Mouse (Mus musculus): ENCODE results near the gene Xpnpep3. TPM values are rescaled to one million over a fixed set of nuclear protein-coding genes. Genes with fewer than 3 reads are reported as not detected.
"Not testable (repeated sequence)": the region's sequence is repeated elsewhere in the genome, so short reads cannot be mapped to it uniquely, and the experiment has no call there.

Xpnpep3 gene
- polyA plus RNA-seq, 1 experiment from 2014 or later, result 10.1 TPM

GRCm38 (mm10) chr15:81465016-81465660, 65.2 kb downstream of the Xpnpep3 start:
- no peak for ATAC-seq (replicated peaks)
- WGBS, result 76% methylated on average over 12 of the region's 12 CpGs
- Histone ChIP-seq H3K36me3 (peaks cover 14% of the 10 kb centered on the region; the same call in 1 of the 2 replicates), H3K27ac (replicated peaks) (peak overlapping the region; percentile 89), H3K9ac (replicated peaks) (peak overlapping the region; percentile 59), H3K4me2 (replicated peaks) (peak overlapping the region; percentile 69), H3K4me1 (peaks cover 19% of the 10 kb centered on the region), H3K27me3 (no peaks in the 10 kb centered on the region), H3K4me3 (peak overlapping the region; percentile 53), H3K9me3 (no peaks in the 10 kb centered on the region)

GRCm38 (mm10) chr15:81465901-81466737, 66.2 kb downstream of the Xpnpep3 start, which contains the start of gene Rbx1:
Gene Rbx1, plus strand, starts transcription at chr15:81466296.
- Histone ChIP-seq H3K9ac (replicated peaks) (peak within 1 kb of the TSS; percentile 59), H3K36me3 (peaks cover 19% of the 10 kb centered on the region), H3K4me2 (replicated peaks) (peak within 1 kb of the TSS; percentile 69), H3K27ac (replicated peaks) (peak within 1 kb of the TSS; percentile 89), H3K4me3 (peak within 1 kb of the TSS; percentile 53), H3K27me3 (no peaks in the 10 kb centered on the region), H3K4me1 (peaks cover 19% of the 10 kb centered on the region), H3K9me3 (no peaks in the 10 kb centered on the region)
- WGBS, result under 1% methylated on average over 60 of the region's 62 CpGs
- peak; percentile 100 for ATAC-seq (replicated peaks)

GRCm38 (mm10) chr15:81466738-81467113, 66.8 kb downstream of the Xpnpep3 start:
- WGBS, result under 1% methylated on average over 15 of the region's 15 CpGs
- ATAC-seq (replicated peaks), result no peak
- Histone ChIP-seq H3K9me3 (no peaks in the 10 kb centered on the region), H3K9ac (replicated peaks) (peak overlapping the region; percentile 59), H3K27me3 (no peaks in the 10 kb centered on the region), H3K4me1 (peaks cover 19% of the 10 kb centered on the region), H3K36me3 (peaks cover 26% of the 10 kb centered on the region), H3K27ac (replicated peaks) (peak overlapping the region; percentile 89), H3K4me3 (peak overlapping the region; percentile 53), H3K4me2 (replicated peaks) (peak overlapping the region; percentile 49)

GRCm38 (mm10) chr15:81470735-81471134, 70.8 kb downstream of the Xpnpep3 start:
- no peak for ATAC-seq (replicated peaks)
- Histone ChIP-seq H3K4me2 (replicated peaks) (no peak overlapping the region), H3K36me3 (peaks cover 64% of the 10 kb centered on the region), H3K4me1 (peaks cover 13% of the 10 kb centered on the region), H3K9me3 (no peaks in the 10 kb centered on the region), H3K4me3 (no peak overlapping the region), H3K27me3 (no peaks in the 10 kb centered on the region), H3K9ac (replicated peaks) (no peak overlapping the region), H3K27ac (replicated peaks) (no peak overlapping the region)
- WGBS, result 89% methylated on average over 8 of the region's 8 CpGs

- H3K4me2 ChIP-seq (replicated peaks), result no peak overlapping the region
- ATAC-seq (replicated peaks), result no peak
- no peak overlapping the region for H3K4me3 ChIP-seq
- peaks cover 65% of the 10 kb centered on the region for H3K36me3 ChIP-seq
- H3K9ac ChIP-seq (replicated peaks), result no peak overlapping the region
- no peak overlapping the region for H3K27ac ChIP-seq (replicated peaks)
- 92% methylated on average over 5 of the region's 5 CpGs for WGBS
- peaks cover 13% of the 10 kb centered on the region for H3K4me1 ChIP-seq
- H3K9me3 ChIP-seq, result no peaks in the 10 kb centered on the region
- H3K27me3 ChIP-seq, result no peaks in the 10 kb centered on the region
These were observed 72.3 kb downstream of the Xpnpep3 start for GRCm38 (mm10) chr15:81472256-81472655.

GRCm38 (mm10) chr15:81475654-81476053, 75.7 kb downstream of the Xpnpep3 start:
- H3K4me2 ChIP-seq (replicated peaks), result no peak overlapping the region
- H3K27ac ChIP-seq (replicated peaks), result no peak overlapping the region
- no peak overlapping the region for H3K4me3 ChIP-seq
- peaks cover 51% of the 10 kb centered on the region for H3K36me3 ChIP-seq
- H3K27me3 ChIP-seq, result no peaks in the 10 kb centered on the region
- 43% methylated on average over 3 of the region's 3 CpGs for WGBS
- no peak for ATAC-seq (replicated peaks)
- no peak overlapping the region for H3K9ac ChIP-seq (replicated peaks)
- peaks cover 3% of the 10 kb centered on the region; the same call in 1 of the 2 replicates for H3K4me1 ChIP-seq
- no peaks in the 10 kb centered on the region for H3K9me3 ChIP-seq

GRCm38 (mm10) chr15:81476597-81476996, 76.7 kb downstream of the Xpnpep3 start:
- peaks cover 8% of the 10 kb centered on the region; the same call in 1 of the 2 replicates for H3K4me1 ChIP-seq
- WGBS, result 0% methylated on average over 2 of the region's 2 CpGs
- H3K27me3 ChIP-seq, result no peaks in the 10 kb centered on the region
- H3K27ac ChIP-seq (replicated peaks), result no peak overlapping the region
- H3K4me2 ChIP-seq (replicated peaks), result no peak overlapping the region
- peaks cover 41% of the 10 kb centered on the region for H3K36me3 ChIP-seq
- H3K9ac ChIP-seq (replicated peaks), result no peak overlapping the region
- H3K9me3 ChIP-seq, result no peaks in the 10 kb centered on the region
- ATAC-seq (replicated peaks), result no peak
- no peak overlapping the region for H3K4me3 ChIP-seq

GRCm38 (mm10) chr15:81479446-81480213, 79.7 kb downstream of the Xpnpep3 start:
- WGBS, result 70% methylated on average over 21 of the region's 21 CpGs

GRCm38 (mm10) chr15:81480284-81480683, 80.3 kb downstream of the Xpnpep3 start:
- not testable (repeated sequence) for H3K9ac ChIP-seq (replicated peaks); H3K4me3 ChIP-seq; H3K36me3 ChIP-seq; H3K4me2 ChIP-seq (replicated peaks); H3K4me1 ChIP-seq; H3K27ac ChIP-seq (replicated peaks); H3K27me3 ChIP-seq; H3K9me3 ChIP-seq; ATAC-seq (replicated peaks)
- WGBS, result 66% methylated on average over 3 of the region's 3 CpGs

More at GRCm38 (mm10) chr15:81479446-81480213, 79.7 kb downstream of the Xpnpep3 start:
- Histone ChIP-seq H3K27me3 (no peaks in the 10 kb centered on the region), H3K9ac (replicated peaks) (no peak overlapping the region), H3K4me3 (no peak overlapping the region), H3K4me2 (replicated peaks) (no peak overlapping the region), H3K27ac (replicated peaks) (no peak overlapping the region), H3K9me3 (no peaks in the 10 kb centered on the region), H3K4me1 (peaks cover 8% of the 10 kb centered on the region; the same call in 1 of the 2 replicates), H3K36me3 (peaks cover 13% of the 10 kb centered on the region)
- no peak for ATAC-seq (replicated peaks)

- 19% methylated on average over 13 of the region's 13 CpGs for WGBS
- no peak for ATAC-seq (replicated peaks)
- H3K27ac ChIP-seq (replicated peaks), result no peak overlapping the region
- peak overlapping the region; percentile 40 for H3K4me2 ChIP-seq (replicated peaks)
- no peaks in the 10 kb centered on the region for H3K9me3 ChIP-seq
- peaks cover 8% of the 10 kb centered on the region; the same call in 1 of the 2 replicates for H3K4me1 ChIP-seq
- H3K9ac ChIP-seq (replicated peaks), result no peak overlapping the region
- peak overlapping the region; percentile 20; the same call in 1 of the 2 replicates for H3K4me3 ChIP-seq
- H3K36me3 ChIP-seq, result no peaks in the 10 kb centered on the region
- H3K27me3 ChIP-seq, result no peaks in the 10 kb centered on the region
These were observed 81.0 kb downstream of the Xpnpep3 start for GRCm38 (mm10) chr15:81480977-81481379.

- H3K9ac ChIP-seq (replicated peaks), result no peak overlapping the region
- H3K9me3 ChIP-seq, result no peaks in the 10 kb centered on the region
- no peak overlapping the region for H3K27ac ChIP-seq (replicated peaks)
- no peaks in the 10 kb centered on the region for H3K36me3 ChIP-seq
- no peak overlapping the region for H3K4me3 ChIP-seq
- no peak overlapping the region for H3K4me2 ChIP-seq (replicated peaks)
- 0 out of 2 replicates have a peak, but pooled peaks cover 5% of the 10 kb centered on the region for H3K4me1 ChIP-seq
- 91% methylated on average over 2 of the region's 2 CpGs for WGBS
- ATAC-seq (replicated peaks), result no peak
- no peaks in the 10 kb centered on the region for H3K27me3 ChIP-seq
These were observed 83.0 kb downstream of the Xpnpep3 start for GRCm38 (mm10) chr15:81482966-81483365.
